Mouse (Mus musculus) hindlimb bud, embryonic 11.5 days (tissue): Measurements from ENCODE around the gene Ccdc177.
"Not testable (repeated sequence)": the region's sequence is repeated elsewhere in the genome, so short reads cannot be mapped to it uniquely, and the experiment has no call there.

Source experiments
- DNase-seq: peaks from one replicate; pipeline ENCODE4 v3.0.0-alpha.2; 2012; ENCODE audit warnings: low read depth, low spot score; ENCODE audit errors: extremely low spot score

Ccdc177 gene

DNA sequence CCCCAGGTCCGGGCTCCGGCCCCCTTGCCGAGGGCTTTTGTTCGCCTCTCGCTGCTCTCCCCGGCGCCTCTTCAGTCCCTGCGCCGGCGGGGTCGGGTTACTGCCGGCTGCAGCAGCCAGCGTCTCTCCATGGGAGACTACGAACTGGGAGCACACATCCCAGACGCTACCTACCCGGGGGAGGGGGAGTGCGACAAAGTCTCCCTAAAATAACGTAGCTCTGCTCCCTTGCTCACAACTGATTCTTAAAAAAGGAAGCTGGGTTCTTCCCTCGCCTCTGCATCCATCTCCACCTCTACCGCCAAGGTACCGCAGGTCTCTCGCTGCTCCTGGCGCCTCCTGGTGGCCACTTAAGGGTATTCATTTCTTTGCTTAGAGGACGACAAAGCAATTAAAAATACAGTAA lies at the start of gene Ccdc177:
Gene Ccdc177, minus strand, starts transcription at position 292 of the 406 bp plus-strand sequence.
- peak; percentile 73 for DNase-seq

DNA sequence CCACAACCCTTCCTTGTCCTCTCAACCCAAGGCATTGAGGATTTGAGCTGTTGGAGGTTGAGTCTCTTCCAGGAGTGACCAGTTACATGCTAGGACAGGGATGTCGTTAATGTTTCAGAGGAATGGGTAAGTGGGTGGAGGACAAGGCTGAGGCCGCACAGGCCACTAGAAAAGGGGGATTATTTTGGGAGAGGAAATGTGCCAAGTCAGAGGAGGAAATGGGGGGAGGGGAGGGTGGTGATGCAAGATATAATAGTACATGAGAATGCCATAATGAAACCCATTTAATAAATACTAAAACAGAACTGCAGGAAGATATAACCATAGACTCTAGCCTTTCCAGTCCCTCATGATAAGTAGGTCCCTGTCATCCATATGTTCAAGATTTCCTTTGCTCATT lies 49.5 kb upstream of the Ccdc177 start:
- no peak for DNase-seq

- DNase-seq, result no peak
These were observed 47.1 kb upstream of the Ccdc177 start for GRCm38 (mm10) chr12:80807451-80808085.

GRCm38 (mm10) chr12:80804861-80805428 lies 44.5 kb upstream of the Ccdc177 start:
- no peak for DNase-seq

DNA sequence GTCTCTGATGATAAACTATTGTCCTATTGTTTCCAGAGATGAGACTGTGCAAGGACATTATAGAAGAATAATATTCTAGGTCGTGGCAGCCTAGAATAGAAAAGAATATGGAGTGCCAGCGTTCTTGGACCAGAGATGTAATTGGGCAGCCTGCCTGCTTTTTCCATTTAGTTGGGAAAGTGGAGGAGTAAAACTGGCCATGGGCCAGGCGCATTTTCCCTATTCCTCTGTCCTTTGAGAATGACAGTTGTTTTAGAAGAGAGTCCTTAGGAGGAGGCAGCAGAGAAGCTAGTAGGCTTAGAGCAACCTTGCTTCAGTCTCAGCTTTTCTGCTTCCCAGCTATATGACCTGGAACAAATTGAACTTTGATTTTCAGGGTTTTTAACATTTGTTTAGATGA lies 43.4 kb upstream of the Ccdc177 start:
- no peak for DNase-seq

GRCm38 (mm10) chr12:80801443-80801842 lies 41.0 kb upstream of the Ccdc177 start:
- no peak for DNase-seq

- no peak for DNase-seq
These were observed 39.7 kb upstream of the Ccdc177 start for GRCm38 (mm10) chr12:80800156-80800555.

DNA sequence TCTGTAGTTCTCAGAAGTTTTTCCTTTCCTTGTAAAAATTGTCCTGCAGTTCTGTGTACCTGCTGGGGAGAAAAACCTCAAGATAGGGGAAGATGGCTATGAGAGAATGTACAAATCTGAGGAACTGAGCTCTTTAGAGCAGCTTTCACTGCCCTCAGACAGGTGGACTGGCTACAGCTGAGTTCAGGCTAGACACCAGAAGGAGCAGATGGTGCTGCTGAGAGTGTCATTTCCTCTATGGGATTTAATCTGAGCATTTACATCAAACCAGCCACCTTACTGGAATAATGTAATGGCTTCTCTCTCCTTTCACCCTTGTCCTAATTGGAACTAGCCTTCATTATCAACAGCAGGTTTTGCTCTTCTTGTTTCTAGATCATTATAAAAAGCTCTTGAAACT lies 37.8 kb upstream of the Ccdc177 start:
- no peak for DNase-seq

- DNase-seq, result no peak
These were observed 34.7 kb upstream of the Ccdc177 start for GRCm38 (mm10) chr12:80794935-80795785.

GRCm38 (mm10) chr12:80794522-80794921 lies 34.0 kb upstream of the Ccdc177 start:
- DNase-seq, result no peak

DNA sequence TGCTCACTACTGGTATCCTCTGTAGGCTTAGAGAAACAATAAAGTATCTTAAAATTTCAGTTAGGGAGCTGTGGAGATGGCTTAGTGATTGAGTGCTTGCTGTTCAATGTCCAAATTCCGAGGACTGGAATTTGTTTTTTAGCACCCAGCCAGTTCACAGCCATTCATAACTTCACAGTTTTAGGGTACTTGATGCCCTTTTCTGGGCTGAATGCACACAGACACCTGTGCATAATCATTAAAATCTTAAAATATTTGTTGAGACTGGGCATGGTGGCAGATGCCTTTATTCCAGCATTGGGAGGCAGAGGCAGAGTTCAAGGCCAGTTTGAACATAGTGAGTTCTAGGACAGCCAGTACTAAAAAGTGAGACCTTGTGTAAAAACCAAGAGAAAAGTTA lies 33.0 kb upstream of the Ccdc177 start:
- DNase-seq, result no peak

- DNase-seq, result no peak
These were observed 32.4 kb upstream of the Ccdc177 start for GRCm38 (mm10) chr12:80792867-80793266.

- DNase-seq, result no peak
These were observed 31.3 kb upstream of the Ccdc177 start for GRCm38 (mm10) chr12:80791571-80792444.

- no peak for DNase-seq
These were observed 30.4 kb upstream of the Ccdc177 start for GRCm38 (mm10) chr12:80790700-80791570.

GRCm38 (mm10) chr12:80789849-80790694 lies 29.6 kb upstream of the Ccdc177 start, which contains the start of gene Susd6:
Susd6 (plus strand) TSS chr12:80790510.
- peak; percentile 91 for DNase-seq

DNA sequence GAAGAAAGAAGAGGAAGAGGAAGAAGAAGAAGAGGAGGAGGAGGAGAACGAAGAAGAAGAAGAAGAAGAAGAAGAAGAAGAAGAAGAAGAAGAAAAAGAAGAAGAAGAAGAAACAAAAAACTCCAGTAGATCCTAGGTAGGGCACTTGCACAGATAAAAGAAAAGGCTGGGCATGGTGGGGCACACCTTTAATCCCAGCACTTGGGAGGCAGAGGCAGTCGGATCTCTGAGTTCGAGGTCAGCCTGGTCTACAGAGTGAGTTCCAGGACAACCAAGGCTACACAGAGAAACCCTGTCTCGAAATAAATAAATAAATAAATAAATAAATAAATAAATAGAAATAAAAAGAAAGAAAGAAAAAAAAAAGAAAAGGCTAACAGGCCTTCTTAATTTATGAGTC lies 28.8 kb upstream of the Ccdc177 start:
- not testable (repeated sequence) for DNase-seq

- no peak for DNase-seq
These were observed 27.7 kb upstream of the Ccdc177 start for GRCm38 (mm10) chr12:80788188-80788587.

- DNase-seq, result no peak
These were observed 27.1 kb upstream of the Ccdc177 start for GRCm38 (mm10) chr12:80787604-80788003.

GRCm38 (mm10) chr12:80786591-80786990 lies 26.1 kb upstream of the Ccdc177 start:
- DNase-seq, result no peak
